ENCODE assay signal across 14 mouse cellular contexts in the genomic region with DNA sequence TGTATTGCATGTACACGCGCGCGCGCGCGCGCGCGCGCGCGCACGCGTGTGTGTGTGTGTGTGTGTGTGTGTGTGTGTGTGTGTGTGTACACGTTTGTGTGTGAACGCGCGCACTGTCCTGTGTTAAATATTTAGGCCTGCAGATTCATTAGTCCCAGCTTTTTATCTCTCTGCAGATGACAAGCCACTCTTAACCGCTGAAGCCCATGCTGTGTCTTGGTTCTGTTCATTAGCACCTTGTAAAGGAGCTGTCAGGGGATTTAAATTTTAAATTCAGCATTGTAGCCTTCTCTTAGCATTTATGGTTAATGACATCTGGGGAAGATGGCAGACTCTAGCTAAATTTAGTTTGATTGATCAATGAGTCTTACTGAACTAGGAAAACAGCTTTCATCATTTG.
"Had no signal": no experiment of that assay in that cellular context is flagged by ENCODE, and none has a peak within 500 bp of the region (broad histone marks: within the 10 kb centered on the region; RNA-seq: fewer than 3 reads in every experiment).

No protein-coding gene starts in this region.

- H3K9ac ChIP-seq: lung, embryonic 14.5 days; midbrain, embryonic 13.5 days; midbrain, embryonic 15.5 days; neural tube, embryonic 12.5 days; stomach, embryonic 15.5 days had no signal

- ATAC-seq: midbrain, embryonic 13.5 days; midbrain, embryonic 15.5 days had no signal

- H3K36me3 ChIP-seq: midbrain, embryonic 10.5 days; midbrain, embryonic 13.5 days; midbrain, embryonic 15.5 days; neural tube, embryonic 12.5 days; stomach, embryonic 15.5 days had no signal

- H3K27me3 ChIP-seq: midbrain, embryonic 13.5 days; midbrain, embryonic 15.5 days; neural tube, embryonic 12.5 days; stomach, embryonic 15.5 days had no signal

- DNase-seq: lung, adult 18-20 months; lung, embryonic 14.5 days; lung, postnatal 10 days; lung, postnatal 4 days; right cerebral cortex, postnatal 14 days; thymus, adult 2 months; thymus, postnatal 25 days had no signal

- H3K4me2 ChIP-seq: lung, embryonic 14.5 days; midbrain, embryonic 13.5 days; midbrain, embryonic 15.5 days; neural tube, embryonic 12.5 days; stomach, embryonic 15.5 days had no signal

- H3K4me1 ChIP-seq: midbrain, embryonic 13.5 days; midbrain, embryonic 15.5 days; neural tube, embryonic 12.5 days; stomach, embryonic 15.5 days had no signal

- H3K4me3 ChIP-seq: midbrain, embryonic 10.5 days; midbrain, embryonic 13.5 days; midbrain, embryonic 15.5 days; myocyte; neural tube, embryonic 12.5 days; stomach, embryonic 15.5 days had no signal

- H3K9me3 ChIP-seq: midbrain, embryonic 10.5 days; midbrain, embryonic 13.5 days; midbrain, embryonic 15.5 days; neural tube, embryonic 12.5 days; stomach, embryonic 15.5 days had no signal

- H3K27ac ChIP-seq: midbrain, embryonic 10.5 days; midbrain, embryonic 13.5 days; midbrain, embryonic 15.5 days; neural tube, embryonic 12.5 days; stomach, embryonic 15.5 days; stomach, postnatal 0 days had no signal
